Mouse (Mus musculus) thymus, postnatal 10 days (tissue): ENCODE results near the gene Pde4d.

ENCODE experiments used
- DNase-seq, 2 experiments: peaks; one replicate each; pipeline ENCODE4 v3.0.0; 2021; ENCODE audit warnings: low spot score in 2 of 2

The Pde4d gene

DNA sequence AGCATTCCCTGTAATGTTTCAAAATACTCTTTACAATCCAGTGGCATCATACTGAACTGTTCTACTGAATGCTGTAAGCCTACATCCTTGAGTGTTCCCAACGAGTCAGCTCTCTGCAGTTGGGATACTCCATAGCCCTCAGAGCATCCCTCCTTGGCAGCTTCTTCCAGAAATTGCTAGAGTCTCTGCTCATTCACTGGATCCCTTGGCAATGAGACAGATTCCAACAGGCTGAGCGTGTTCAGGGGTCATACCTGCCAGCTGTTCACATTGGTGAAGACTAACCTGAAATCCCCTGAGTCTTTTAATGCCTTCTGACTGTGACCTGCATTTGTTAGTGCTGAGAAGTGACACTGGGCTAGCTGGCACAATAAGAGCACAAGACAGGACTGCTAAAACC is 1173.5 kb downstream of the Pde4d start:
- no peak for DNase-seq

GRCm38 (mm10) chr13:109624772-109625349 is 1175.1 kb downstream of the Pde4d start:
- DNase-seq = no peak

DNA sequence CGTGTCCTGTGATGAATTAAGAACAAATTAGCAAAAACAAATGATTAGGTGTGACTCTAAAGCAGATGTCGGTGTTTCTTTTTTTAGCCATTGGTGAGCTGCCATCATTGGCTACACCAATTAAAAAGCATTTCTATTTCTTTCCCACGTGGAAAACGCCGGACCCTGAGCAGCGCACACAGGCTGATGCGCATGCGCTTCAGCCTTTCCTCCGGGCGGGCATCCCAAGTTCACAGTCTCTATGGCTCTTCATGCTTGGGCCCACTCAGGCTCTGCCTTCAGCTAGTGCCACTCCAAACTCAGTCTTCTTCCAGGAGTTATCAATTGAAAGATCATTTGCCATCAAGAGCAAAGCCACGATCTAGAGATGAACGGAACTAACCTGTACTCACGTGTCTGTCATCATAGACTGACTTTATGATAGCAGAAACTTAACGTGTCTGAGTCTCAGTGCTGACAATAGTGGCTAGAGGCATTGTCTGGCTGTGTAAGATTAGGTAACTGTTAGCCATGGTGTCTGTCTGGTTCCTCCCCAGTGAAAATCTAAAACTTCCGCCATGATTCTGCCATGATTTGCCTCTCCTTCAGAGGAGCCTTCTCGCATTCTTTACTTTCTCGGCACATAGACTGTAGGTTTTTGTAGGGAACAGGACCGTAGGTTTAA is 1175.8 kb downstream of the Pde4d start:
- no peak for DNase-seq

DNA sequence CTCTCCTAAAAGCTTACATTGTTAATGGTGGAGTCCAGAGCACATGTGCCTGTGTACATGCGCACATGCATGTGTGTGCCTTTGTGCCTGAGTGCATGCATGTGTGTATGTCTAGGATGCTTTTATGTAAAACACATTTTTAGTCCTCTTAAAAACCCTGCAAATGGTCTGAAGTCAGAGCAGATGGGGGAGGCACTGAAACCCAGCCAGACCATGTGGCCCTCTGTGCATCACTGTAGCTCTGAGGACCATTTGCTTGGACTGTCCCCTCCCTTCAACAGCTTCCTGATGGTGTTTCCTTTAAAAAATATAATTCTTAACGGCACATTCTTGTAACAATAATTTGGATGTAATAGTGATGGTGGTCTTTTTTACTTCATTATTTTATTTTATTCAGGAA is 1177.5 kb downstream of the Pde4d start:
- DNase-seq = no peak

- no peak for DNase-seq
Measured at GRCm38 (mm10) chr13:109628606-109629005, 1178.9 kb downstream of the Pde4d start.

DNA sequence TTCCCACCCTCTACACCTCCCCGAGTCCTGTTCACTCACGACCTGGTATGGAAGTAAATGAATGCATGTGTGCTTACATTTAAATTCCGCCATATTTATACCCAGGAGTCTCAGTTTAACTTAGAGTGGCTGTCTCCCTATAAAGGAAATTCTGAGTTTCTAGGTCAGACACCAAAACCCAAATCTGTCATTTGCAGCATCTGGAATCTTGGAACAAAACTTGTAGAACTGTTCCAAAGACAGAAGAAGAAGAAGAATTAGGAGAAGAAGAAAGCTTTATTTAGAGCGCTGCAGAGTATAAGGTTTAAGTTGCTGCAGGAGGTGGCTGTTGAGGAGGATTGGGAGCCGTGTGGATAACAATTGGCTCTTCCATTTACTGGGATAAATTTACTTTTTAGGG is 1179.5 kb downstream of the Pde4d start:
- DNase-seq = no peak

DNA sequence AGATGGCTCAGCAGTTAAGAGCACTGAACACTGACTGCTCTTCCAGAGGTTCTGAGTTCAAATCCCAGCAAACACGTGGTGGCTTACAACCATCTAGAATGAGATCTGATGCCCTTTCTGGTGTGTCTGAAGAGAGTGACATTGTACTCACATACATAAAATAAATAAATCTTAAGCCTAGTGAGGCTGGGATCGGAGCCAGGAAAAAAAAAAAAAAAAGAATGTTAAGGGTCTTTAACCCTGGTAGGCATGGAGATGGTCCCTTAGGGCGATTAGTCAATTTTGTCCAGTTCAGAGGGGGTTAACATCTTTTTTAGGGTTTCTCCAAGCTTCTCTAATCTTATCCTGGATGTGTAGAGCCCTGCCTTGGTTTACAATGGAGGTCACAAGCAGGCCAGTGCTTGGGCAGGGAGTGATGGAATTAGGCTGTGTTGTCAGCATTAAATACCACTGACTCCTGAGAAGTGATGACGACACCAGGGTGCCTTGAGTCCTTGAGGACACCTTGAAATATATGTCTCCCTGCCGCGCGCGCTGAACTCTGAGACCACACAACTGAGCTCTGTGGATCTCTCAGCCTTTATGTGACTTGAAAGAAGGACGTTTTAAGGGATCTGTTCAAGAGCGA is 1181.8 kb downstream of the Pde4d start:
- DNase-seq = no peak

GRCm38 (mm10) chr13:109632387-109633036 is 1182.8 kb downstream of the Pde4d start:
- no peak for DNase-seq

GRCm38 (mm10) chr13:109633037-109633418 is 1183.3 kb downstream of the Pde4d start:
- no peak for DNase-seq

DNA sequence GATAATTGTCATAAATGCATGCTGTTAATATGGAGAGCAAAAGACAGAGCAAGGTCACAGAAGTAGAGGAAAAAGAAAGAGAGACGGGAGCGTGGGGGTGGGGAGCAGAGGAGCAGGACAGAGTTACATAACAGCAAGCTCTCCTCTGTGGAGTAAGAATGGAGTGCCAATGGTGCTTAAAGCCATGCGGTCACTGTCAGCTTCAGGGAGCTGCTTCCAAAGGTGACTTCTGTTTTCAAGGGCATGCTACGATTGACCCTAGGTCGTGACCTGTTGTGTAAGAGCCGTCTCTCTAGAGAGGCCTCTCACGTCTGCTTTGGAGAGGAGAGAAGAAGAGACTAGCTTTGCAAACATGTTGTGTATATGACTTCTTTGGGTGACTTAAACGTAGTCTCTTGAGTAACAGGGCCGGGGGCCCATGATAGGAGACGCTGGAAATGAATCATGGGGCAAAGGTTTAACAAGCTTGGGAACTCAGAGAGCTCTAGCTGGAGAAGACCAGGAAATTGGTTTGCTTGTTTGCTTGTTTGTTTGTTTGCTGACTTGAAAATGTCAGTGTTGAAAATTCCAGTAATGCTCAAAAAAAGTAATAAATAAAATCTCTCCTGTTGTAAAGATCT is 1186.3 kb downstream of the Pde4d start:
- DNase-seq = no peak

DNA sequence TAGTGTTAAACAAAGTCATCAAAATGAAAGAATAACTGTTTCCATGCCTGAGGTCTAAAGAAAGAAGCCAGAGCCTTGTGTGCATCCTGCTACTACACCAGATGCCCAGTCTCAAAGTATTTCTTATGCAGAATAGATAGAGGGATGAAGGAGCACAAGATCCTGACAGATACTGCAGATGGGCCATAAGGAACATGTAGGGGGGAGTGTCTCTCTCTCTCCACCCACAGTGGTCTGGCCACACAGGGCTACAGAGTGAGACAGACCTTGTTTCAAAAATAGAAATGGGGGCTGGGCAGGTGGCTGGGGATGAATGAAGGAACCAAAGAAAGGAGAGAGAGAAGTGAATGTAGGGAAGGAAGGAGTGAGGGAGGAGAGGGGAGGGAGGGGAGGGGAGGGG is 1188.5 kb downstream of the Pde4d start:
- no peak for DNase-seq

- no peak for DNase-seq
Measured at GRCm38 (mm10) chr13:109639286-109639685, 1189.5 kb downstream of the Pde4d start.

- no peak for DNase-seq
Measured at GRCm38 (mm10) chr13:109641562-109641961, 1191.8 kb downstream of the Pde4d start.

- DNase-seq = no peak
Measured at GRCm38 (mm10) chr13:109643419-109643818, 1193.7 kb downstream of the Pde4d start.

DNA sequence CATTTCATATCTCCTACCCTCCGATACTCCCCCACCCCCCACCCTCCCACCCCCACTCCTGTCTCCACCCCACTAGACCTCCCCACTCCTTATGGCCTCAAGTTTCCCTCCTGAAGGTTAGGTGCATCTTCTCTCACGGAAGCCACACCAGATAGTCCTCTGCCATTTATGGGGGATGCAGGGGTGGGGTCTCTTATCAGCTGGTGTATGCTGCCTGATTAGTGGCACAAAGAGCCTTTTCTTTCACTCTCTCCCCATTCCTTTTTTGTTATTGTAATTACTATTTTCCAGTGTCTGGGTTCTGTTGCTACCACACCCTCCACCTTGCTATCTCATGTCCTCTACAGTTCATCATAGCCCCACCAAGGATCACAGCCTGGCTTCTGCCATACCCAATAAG is 1194.3 kb downstream of the Pde4d start:
- no peak for DNase-seq

DNA sequence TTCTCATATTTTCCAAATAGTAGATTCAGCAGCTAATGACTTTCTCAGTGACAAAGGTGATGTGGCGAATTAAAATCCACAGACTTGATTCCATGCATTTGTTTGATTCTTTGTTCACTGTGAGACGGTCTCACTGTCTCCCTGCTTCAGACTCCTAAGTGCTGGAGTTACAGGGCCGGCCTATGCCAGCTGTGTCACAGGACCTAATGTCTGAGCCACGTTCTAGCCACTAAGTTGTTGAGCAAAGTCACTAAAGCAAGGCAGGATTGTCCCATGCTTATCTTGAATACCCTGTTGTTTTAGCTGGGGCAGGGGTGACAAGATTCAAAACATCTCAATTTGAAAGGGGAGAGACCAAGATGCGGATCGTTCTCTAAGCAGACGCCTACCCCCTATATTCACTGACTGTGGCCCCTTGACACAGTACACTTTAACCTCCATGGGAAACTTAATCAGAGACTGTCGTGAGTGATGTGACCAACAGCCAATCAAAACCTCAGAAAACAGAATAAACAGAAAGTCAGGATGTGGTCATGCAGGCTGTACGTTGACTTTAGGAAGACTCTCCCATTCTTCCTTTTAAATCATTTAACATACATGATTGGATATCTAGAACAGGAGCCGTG is 1195.6 kb downstream of the Pde4d start:
- DNase-seq = peak in 1 of 2 experiments; percentile 9

GRCm38 (mm10) chr13:109645910-109646284 is 1196.1 kb downstream of the Pde4d start:
- no peak for DNase-seq

GRCm38 (mm10) chr13:109646597-109647232 is 1197.0 kb downstream of the Pde4d start:
- no peak for DNase-seq

DNA sequence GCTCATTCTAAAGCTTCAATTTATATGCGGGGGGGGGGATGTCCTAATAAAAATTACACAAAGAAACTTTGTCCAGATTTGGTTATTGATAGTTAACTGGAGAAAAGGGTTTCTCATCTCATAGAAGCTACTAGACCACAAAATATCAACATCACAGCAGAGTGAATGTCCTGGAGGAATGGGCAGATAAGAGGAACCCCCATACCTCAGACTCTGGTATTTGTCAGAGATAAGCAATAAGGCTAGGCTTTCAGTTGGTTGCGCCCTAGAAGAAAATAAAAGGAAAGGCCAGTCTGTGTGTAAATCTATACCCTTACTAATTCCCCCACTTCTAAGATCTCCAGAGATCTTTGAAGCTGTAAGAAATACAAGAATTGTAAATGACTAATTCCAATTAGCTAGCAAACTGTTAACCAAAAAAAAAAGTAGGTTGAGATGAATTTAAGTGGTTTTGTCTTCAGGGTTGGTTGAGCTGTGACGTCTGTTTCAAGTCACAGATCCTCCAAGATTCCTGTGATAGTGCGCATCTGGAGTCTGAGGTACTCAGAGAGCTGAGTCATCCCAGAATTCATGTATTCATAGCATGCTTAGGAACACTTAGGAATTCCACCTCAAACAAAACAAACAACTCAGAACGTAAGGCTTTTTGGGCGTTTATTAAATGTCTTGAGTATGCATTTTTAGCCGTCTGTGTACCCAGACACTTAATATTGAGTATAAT is 1197.9 kb downstream of the Pde4d start:
- DNase-seq = no peak

GRCm38 (mm10) chr13:109648311-109648710 is 1198.6 kb downstream of the Pde4d start:
- no peak for DNase-seq
